Mouse (Mus musculus) cerebellum, adult 18-20 months (tissue): ENCODE results near the gene Tbc1d13.

Experiments
- DNase-seq, 2 experiments: peaks; one replicate each; pipeline ENCODE4 v3.0.0; 2021

Gene Tbc1d13

DNA sequence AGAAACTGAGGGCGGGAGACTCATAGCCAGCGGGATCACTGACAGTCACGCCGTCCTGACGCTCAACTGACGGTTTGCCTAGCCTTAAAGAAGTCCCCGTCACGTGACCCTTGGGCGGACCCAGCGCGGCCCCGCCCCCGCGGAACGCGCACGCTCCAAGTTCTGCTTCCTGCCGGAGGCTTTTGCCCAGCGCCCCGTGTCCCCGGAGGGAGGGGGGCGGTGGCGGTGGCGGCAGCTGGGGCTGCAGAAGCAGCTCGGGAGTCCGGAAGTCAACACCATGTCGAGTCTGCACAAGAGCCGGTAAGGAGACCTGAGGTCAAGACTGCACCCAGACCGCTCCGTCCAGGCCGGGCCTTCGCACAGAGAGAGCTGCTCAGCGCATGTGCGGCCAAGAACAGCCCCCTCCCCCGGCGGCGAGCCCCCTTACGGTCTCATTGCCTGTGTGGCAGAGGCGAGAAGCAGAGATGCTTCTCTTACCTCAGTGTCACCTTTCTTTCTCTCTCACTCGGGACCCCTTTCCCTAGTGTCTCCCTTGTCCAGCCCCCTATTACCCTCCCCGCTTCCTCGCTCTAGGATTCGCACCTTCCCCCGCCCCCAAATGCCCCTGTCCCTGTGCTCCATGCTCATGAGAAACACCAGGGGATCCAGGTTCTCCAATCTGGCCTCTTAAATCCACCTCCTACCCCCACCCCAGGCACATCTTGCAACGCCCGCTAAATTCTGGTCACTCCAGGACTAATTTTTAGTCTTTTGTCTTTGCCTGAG is at the start of gene Tbc1d13:
Gene Tbc1d13 (plus strand): TSS at position 134 of the 765 bp plus-strand sequence.
- DNase-seq: peak; percentile 97 to 98

DNA sequence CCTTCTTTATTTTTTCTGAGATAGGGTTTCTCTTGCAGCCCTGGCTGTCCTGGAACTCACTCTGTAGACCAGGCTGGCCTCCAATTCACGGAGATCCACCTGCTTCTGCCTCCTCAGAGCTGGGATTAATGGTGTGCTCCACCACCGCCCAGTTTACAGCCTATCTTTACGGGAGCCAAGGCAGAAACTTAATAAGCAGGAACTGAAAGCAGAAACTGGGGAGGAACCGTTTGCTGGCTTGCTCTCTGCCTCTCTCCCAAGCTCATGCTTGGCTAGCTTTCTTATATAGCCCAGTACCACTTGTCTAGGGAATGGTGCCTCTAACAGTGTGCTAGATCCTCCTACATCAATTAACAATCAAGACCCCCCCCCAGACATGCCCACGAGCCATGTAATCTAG is 49.4 kb upstream of the Tbc1d13 start:
- DNase-seq: no peak

DNA sequence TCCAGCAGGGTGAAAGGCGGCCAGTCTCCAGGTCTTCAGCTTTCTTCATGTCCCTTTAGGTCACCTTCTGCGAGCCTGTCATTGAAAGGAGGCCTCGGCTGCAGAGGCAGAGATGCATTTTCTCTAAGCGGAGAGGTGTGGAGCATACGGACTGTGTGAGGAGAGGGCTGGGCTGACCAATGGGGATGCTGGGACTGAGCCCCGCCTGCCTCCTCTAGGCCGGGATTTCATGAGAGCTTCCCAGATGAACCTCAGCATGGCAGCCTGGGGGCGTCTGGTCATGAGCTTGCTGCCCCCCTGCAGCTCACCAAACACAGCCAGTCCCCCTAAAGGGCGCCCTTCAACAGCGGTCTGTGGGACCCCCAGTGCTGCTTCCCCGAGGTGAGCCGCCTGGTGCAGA is 48.9 kb upstream of the Tbc1d13 start:
- DNase-seq: no peak

DNA sequence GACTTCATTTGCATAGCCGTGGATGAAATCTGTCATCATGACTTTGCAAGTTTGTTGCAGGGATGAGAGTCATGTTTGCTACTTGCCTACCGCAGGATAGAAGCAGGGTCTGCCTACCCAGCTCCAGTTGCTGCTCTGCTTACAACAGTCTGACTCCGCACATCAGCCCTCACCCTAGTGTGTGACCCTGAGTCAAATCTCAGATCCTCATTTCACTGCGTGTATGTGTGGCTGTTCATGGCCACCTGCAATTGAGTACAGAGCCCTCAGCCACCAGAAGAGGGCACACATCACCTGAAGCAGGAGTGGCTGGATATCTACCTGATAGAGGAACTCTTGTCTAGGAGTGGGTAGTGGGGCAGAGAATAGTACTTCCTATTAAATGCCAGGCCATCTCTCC is 46.2 kb upstream of the Tbc1d13 start:
- no peak for DNase-seq

DNA sequence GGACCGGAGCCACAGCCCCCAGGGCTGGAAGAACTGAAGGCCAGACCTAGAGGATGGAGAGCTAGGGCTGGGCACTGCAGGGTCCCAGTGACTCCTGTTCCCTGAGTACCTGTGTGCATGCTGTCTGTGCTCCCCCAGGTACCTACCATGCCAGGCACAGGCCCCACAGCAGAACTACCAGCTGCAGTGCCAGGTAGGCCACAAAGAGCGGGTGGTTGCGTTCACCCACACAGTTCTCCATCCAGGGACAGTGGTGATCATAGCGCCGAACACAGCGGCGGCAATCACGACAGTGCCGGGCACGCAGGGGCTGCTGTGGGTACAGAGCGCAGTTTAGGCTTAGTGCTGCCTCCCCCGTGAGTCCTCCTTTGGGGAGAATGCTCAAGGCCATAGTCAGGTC is 42.0 kb upstream of the Tbc1d13 start:
- no peak for DNase-seq

DNA sequence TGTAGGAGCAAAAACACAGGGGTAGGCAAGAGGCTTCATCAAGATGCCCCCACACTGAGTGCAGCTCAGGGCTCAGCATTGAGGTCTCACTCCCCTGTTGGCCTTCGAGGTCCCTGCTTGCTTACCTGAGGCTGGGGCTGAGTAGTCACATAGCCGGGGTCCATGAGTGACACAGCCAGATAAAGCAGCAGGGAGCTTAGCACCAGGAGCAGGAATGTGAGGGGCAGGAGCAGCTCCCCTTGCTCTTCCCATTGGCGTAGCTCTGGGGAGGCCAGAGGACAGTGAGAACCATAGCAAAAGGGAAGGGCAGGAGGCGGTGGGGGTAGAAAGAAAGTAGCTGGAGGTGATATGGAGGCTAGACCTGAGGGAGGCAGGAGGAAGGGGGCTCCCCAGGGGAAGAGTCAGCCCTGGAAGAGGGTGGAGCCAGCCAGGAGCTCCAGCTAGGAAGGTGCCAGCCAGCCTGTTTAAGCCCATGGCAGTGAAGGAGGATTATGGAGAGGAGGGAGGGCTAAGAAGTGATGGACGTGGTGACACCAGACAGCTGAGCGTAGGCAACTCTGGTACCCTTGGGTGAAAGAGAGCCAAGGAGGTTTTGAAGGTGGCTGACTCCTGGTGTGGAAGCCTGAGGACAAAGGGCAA is 41.1 kb upstream of the Tbc1d13 start:
- no peak for DNase-seq

DNA sequence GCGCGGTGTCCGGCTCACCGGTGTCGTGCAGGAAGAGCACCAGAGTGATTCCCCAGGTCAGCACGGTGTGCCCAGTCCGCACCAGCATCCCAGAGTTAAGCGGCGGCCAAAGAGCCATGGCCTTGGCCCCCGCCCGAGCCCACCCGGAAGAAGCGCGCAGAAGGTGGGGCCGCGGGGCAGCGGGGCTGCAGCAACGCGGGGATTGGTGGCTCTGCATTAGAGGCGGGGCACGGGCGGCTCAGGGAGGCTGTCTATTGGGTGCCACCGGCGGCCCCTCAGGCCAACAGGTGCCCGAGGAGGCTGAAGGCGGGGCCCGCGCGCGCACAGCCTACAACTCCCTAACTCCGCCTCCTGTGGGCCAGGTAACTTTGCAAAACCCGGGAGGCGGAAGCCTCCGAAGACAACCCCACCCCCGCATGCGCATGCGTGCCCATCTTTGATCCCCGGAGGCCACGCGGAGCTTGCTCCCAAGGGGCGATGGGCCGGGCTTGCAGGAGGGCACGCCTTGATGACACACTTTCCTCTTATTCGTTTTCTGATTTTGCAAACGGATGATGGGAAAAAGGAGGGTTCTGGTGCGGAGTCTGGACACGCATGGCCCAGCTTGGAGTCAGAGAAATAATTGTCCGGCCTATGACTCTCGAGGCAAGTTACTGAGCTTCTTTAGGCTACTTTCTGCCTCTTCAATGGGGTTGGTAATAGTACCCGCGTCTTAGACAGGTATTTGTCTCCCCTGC is 39.9 kb upstream of the Tbc1d13 start, which contains the start of gene Zdhhc12:
Gene Zdhhc12 (minus strand): TSS at position 178 of the 737 bp plus-strand sequence.
- DNase-seq: peak; percentile 89 to 96

DNA sequence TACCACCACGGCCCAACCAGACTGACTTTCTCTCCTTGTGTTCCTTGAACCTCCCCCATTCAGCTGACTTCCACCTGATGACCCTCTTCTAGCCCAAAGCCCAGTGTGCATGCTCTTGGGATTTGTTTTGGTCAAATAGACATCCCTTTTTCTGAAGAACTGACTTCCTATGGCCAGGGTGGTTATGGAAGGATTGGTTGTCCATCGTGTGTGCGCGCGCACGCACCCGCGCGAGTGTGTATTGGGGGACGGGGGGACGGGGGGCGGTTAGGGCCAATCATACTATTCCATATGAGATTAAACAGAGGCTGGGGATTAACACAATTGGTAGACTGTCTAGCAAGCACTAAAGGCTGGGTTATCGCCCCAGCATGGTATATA is 39.3 kb upstream of the Tbc1d13 start:
- DNase-seq: no peak

DNA sequence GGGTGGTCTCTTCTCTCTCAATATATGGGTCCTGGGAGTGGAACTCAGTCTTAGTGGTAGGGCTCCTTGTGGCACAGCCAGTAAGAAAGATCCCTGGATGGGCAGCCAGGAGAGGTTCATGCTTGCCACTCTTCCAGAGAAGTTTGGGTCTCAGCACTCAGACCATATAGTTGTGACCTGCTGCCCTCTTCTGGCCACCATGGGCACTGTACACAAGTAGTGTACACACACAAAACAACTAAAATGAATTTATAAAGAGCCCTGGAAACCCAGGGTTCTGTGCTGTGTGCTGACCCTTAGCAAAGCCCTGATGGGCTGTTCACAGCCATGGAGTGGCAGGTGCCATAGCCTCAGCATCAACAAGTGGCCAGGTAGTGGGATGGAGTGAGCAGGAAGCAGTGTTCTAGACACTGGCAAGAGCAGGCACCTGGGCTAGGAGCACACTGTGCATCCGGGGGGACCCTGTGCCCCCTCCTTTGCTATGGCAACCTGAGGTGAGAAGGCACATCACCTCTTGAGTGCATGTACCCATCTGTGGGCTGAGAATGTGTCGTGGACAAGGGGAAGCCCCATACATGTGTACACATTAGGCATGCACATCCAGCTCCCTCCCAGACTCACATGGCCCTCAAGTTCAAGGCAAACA is 37.5 kb upstream of the Tbc1d13 start:
- DNase-seq: peak; percentile 39 to 41

DNA sequence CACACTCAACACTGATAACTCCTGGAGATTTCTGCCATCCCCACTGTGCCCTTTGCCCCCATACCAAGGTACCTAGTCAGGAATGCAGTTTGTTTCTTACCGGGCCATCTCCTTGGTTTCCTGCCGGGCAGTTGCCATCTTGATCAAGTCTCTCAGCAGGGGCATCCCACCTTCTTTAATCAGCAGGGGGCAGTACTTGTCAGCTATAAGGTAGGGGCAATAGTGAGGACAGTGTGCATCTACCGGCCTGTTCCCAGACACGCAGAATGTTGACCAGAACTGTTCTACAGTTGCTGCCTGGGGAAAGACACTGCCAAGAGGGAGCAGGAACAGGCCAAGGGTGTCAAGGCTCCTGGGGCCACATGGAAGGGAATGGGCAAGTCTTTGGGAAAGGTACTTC is 33.3 kb upstream of the Tbc1d13 start:
- DNase-seq: no peak

DNA sequence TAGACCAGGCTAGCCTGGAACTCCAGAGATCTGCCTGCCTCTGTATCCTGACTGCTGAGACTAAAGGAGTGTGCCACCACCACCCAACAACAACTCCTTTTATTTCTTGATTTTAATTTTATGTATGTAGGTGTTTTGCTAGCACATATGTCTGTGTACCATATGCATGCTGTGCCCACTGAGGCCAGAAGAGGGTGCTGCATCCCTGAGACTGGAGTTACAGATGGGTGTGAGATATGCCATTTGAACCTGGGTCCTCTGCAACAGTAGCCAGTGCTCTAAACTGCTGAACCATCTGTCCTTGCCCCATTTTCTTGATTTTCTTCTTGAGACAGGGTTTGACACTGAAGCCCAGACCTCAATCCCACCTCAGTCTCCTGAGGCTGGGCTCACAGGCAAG is 27.2 kb upstream of the Tbc1d13 start:
- peak; percentile 51 to 63 for DNase-seq

DNA sequence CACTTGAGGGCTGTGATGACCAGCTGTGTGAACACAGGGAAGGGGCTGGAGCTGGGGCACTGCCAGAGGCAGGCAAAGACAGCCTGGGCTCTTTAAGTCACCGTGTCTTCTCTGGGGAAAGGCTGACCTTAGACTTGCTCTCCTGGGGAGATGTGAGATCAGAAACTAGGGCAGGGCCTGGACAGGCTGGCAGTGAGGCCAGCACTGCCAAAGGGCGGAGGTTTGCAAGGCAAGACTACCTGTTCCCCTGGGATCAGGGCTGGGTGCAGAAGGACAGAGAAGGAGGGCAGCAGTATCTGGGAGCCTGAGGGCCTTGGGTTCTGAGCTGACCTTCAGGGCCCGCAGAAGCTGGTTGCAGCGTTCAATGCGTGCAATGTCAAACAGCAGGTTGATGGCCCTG is 25.9 kb upstream of the Tbc1d13 start:
- no peak for DNase-seq

DNA sequence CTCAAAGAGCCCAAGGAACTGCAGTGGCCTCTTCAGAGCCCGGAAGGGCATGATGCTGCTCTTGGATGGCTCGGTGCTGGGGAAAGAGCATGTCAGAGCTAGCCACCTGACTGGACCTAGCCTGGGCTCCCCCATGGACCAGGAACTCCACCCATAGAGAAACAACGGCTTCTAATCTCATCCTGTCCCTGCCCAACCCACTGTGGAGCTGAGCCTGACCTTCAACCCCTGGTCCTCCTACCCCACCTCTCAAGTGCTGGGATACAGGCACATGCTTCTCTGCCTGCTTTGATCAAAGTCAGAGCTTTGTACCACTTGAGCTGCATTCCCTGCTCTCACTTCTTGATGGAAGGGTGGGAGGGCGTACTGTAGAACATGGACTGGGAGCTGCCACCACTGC is 25.3 kb upstream of the Tbc1d13 start:
- no peak for DNase-seq

DNA sequence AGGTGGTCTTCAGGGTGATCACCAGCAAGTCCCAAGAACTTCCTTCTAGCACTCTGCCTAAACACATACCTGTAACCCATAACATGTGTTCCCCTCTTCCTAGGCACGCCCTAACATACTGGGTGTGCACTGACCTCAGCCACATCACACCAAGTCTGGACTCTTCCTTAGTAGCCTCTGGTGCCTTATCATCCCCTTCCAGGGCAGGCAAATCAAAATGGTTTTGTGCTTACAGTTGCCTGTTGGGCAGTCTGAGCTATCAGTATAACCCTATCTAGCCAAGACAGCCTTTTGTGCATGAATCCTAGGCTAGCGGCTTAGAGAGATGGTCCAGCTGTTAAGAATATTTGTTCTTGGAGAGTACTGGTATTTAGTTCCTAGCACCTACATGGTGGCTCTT is 22.0 kb upstream of the Tbc1d13 start:
- no peak for DNase-seq

DNA sequence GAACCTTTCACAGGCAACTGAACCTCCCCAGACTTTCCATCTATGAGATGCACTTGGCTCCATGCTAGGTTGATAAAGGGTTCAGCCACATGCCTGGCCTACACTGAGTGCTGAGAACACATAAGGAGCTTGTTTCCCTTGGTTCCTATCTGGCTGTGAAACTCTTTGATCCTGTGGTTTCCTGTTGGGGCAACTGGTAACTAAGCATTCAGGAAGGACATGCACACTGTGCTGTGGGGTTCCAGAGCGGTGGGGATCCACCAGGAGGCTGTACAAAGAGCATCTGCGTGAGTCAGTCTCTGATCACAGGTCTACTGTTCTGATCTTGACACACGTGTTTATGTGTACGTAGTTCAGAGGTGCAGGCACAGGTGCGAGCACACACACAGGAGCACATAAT is 21.0 kb upstream of the Tbc1d13 start:
- DNase-seq: no peak

DNA sequence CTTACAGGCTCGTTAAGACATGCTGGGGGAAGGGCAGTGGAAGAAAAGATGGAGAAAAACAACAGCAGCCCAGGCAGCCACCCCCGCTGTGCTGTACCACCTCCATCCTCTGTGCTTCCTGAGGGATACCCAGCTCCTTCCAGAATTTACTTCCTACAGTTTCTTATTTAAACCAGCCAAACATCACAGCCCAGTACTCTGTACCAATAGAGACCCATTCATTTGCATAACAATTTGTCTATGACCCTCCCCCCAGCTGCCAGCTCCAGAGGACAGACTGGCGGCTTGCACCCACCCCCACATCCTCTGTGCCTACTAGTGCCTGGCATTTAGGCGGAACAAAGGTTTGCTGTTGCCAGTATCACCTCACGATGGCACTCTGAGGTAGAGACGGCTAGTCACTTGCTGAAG is 13.9 kb upstream of the Tbc1d13 start:
- DNase-seq: peak; percentile 30 to 47

DNA sequence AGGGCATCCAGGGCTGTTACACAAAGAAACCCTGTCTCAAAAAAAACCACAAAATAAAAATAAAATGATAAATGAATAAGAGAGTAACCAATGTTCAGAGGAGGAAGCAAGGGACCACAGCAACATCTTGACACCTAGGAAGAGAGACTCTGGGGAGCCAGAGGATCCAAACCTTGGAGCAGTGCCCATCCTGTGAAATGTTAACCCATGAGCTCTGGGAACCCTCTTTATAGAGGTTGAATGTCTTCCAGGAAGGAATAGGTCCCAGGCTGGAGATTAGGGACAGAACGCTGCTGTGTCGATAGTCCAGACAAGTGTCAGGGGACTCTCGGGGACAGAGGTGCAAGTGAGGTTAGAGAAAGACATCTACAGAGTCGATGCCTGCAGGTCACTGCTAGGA is 13.3 kb upstream of the Tbc1d13 start:
- DNase-seq: no peak

DNA sequence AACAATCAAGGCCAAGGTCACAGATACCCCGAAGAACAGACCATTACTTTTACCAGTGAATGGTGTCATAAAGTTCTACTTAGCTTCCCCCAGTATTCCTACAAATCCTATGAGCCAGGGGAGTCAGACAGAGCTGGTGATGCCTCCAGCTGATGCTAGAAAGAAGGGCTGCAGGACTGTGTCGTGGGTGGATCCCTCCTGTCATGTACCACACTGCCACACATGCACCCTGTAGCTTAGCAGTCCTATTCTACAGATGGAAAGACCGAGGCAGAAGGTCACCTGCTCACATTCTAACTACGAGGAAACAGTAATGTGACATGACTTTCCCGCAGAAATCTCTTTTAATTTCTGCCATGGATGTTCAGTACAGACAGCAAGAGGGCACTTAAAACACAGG is 10.8 kb upstream of the Tbc1d13 start:
- DNase-seq: no peak

DNA sequence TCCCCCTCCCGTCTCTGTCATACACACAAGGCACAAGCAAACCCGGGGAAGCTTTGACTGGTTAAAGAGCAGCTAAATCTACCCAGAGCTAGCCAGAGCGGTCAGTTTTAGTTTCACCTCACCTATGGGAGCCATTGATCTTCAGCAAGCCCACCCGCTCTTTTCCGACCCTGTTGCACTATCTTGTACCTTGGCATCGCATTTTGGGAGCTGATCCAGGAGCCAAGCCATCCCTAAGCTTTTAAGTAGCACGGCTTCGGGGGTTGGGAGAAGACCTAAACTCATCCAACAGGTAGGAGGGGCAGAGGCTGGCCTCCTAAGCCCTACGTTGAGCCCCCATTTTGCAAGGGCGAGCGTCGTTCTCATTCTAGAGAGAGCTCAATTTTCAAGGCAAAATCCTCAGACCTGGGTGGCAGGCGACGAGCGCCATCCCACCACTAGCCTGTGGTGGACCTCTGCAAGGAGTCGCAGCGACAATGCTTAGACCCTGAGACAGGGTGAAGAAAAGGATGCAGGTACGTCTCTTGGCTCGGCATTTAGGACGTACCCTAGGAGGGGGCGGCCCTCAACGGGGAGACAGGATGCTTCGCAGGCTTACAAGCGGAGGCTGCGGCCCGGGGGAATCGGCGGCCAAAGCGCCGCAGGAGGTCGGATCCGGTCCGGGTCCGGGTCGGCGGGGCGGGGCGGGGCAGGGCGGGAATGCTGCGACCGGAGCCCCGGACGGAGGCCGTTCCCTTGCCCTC is 9.6 kb upstream of the Tbc1d13 start:
- DNase-seq: peak in 1 of 2 experiments; percentile 22

DNA sequence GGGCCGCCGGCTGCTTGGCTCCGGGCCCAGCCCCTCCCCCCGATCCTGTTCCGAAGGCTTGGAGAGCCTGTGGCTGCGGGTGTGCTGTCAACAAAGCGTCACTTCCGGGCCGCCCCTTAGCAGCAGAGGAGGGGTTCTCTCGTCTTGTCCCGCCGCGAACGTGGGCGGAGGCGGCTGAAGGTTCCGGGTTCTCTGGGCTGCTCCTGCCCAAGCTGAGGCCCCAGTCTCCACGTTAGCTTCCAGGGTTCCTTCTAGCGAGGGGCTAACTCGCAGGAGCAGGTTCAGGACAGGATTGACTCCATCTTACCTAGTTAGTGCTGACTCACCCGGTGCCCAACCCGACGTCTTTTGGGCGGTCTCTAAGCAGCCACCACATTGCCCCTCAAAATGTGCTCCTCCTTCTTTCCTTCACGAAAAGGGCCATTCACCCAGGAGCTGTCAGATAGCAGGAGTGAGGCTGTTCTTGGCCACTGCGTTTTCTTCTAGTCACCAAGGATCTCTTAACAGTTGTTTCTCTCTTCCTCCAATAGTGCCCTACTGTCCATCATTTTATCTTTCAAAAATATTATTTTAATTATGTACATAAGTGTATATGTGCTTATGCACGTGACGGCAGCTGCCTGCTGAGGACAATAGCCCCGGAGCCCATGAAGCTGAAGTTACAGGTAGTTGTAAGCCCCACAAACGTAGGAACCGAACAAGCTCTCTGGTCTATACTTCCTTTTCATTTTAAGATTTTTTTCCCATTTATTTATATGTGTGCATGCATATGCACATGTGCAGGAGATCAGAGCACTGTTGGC is 8.9 kb upstream of the Tbc1d13 start, which contains the start of gene Zer1:
Gene Zer1 (minus strand): TSS at position 114 of the 803 bp plus-strand sequence.
- peak; percentile 96 for DNase-seq

DNA sequence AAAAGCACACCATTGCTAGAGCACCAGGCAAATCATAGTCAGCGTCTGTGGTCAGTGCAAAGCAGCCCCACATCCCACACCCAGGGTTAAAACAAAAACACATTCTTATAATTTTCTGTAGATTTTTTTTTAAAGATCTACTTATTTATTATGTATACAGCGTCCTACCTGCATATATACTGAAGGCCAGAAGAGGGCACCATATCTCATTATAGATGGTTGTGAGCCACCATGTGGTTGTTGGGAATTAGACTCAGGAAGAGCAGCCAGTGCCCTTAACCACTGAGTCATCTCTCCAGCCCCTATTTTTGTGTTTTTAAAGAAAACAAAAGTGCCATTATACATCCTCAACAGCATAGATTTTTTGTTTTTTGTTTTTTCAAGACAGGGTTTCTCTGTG is 4.8 kb upstream of the Tbc1d13 start:
- peak; percentile 47 to 52 for DNase-seq

DNA sequence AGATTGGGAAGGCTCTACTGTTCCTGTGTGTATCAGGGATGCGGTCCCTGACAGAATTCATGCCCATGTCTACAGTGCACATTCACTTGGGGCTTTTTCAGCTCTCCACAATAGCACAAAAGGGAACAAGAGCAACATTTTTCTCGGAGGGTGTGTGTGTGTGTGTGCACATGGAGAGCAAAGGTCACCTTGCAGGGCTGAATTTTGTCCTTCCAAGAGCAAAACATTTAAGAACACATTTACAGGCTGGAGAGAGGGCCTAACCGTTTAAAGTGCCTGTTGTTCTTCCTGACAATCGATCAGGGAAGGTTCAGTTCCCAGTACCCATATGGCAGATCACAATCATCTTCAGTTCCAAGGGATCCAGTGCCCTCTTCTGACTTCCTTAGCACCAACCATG is 3.4 kb upstream of the Tbc1d13 start:
- DNase-seq: no peak
